Mouse (Mus musculus): ENCODE measurements at regions not wholly inside any gene's neighbourhood (a gene's known extent, or its start where the extent isn't known, plus 50 kb on each side); places are given as distances from the start of the nearest gene placed in this dataset.

DNA sequence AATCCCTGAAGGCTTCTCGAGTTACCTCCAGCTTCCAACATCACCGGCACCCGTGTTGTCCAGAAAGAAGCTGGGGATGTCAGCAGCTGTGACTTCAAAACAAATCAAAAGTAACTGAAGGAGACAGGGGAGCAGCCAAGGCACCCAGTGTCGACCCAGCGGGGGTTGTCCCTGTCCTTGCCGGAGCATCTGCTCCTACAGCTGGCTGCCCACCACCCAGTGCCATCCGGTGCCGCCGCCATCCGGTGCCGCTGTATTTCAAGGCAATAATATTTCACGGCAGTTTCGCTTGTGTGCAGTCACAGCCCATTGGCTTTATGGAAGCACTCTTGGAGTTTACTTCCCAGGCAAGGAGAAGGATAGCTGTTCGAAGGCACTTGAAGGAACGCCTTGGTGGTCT, 150.3 kb upstream of the A530016L24Rik start:
- no peak overlapping the region for H3K9ac ChIP-seq (replicated peaks)
- peaks cover 63% of the 10 kb centered on the region for H3K4me1 ChIP-seq (replicated peaks)
- H3K36me3 ChIP-seq, result no peaks in the 10 kb centered on the region
- no peak overlapping the region for H3K4me3 ChIP-seq (replicated peaks)
- H3K9me3 ChIP-seq, result no peaks in the 10 kb centered on the region
- 87% methylated on average over 15 of the region's 15 CpGs for WGBS
- H3K27ac ChIP-seq, result no peak overlapping the region
- H3K4me2 ChIP-seq (replicated peaks), result no peak overlapping the region
- ATAC-seq, result no peak
- no peaks in the 10 kb centered on the region for H3K27me3 ChIP-seq

DNA sequence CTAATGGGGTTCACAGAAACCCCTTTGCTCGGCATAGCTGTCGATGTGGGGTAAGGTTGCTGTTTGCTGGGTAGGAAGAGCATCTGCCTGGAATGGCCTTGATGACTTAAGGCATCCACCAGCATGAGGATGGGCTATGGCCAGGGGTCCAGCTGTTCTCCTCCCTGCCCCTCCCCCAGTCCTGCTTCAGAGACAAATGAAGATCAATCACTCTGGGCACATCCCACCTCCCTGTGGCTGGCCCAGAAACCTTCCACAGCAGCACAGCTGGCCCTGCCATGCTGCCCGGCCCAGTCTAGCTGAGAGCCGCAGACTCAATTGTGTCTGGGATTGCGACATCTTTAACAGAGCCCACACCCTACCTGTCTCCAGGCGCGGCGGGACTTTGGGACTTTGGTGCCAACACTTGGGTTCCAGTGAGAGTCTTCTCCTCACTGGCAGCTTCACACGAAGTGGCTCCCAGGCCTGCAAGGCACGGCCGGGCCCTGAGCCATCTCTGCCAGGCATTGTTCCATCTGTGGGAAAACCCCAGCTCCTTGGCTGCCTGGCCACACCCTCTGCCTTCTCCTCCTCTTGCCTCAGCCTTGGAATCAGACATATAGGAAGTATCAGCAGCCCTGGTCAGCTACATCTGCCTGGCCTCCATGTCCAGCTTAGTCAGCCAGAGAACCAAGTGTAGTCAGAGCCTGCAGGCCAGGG, 149.6 kb upstream of the A530016L24Rik start:
- 79% methylated on average over 11 of the region's 11 CpGs for WGBS
- no peak overlapping the region for H3K9ac ChIP-seq (replicated peaks)
- no peak overlapping the region for H3K4me2 ChIP-seq (replicated peaks)
- H3K36me3 ChIP-seq, result no peaks in the 10 kb centered on the region
- no peak overlapping the region for H3K4me3 ChIP-seq (replicated peaks)
- no peak for ATAC-seq
- no peaks in the 10 kb centered on the region for H3K9me3 ChIP-seq
- H3K27me3 ChIP-seq, result no peaks in the 10 kb centered on the region
- H3K27ac ChIP-seq, result no peak overlapping the region
- H3K4me1 ChIP-seq (replicated peaks), result peaks cover 63% of the 10 kb centered on the region

DNA sequence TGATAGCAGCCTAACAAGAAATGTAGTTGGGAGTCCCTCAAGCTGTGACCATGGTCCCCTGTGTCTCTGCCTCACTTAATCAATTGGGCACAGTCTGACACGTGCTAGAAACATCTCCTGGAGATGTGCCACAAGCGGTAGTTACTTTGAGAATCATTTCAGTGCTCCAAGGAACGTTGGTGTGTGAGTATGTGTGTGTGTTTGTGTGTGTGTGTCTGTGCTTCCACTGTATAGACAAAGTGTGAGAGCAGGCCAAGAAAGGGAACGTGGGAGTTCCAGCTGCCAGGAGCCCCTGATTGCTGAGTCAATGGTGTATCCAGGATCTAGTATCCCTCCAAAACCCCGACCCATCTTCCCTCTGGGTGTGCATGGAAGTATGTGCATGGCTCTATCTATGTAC, 149.0 kb upstream of the A530016L24Rik start:
- ATAC-seq, result no peak
- Histone ChIP-seq H3K9ac (replicated peaks) (no peak overlapping the region), H3K9me3 (no peaks in the 10 kb centered on the region), H3K4me1 (replicated peaks) (peaks cover 57% of the 10 kb centered on the region), H3K27ac (no peak overlapping the region), H3K4me3 (replicated peaks) (no peak overlapping the region), H3K27me3 (no peaks in the 10 kb centered on the region), H3K36me3 (no peaks in the 10 kb centered on the region), H3K4me2 (replicated peaks) (no peak overlapping the region)
- whole genome bisulfite sequencing, result 73% methylated on average over 5 of the region's 5 CpGs

DNA sequence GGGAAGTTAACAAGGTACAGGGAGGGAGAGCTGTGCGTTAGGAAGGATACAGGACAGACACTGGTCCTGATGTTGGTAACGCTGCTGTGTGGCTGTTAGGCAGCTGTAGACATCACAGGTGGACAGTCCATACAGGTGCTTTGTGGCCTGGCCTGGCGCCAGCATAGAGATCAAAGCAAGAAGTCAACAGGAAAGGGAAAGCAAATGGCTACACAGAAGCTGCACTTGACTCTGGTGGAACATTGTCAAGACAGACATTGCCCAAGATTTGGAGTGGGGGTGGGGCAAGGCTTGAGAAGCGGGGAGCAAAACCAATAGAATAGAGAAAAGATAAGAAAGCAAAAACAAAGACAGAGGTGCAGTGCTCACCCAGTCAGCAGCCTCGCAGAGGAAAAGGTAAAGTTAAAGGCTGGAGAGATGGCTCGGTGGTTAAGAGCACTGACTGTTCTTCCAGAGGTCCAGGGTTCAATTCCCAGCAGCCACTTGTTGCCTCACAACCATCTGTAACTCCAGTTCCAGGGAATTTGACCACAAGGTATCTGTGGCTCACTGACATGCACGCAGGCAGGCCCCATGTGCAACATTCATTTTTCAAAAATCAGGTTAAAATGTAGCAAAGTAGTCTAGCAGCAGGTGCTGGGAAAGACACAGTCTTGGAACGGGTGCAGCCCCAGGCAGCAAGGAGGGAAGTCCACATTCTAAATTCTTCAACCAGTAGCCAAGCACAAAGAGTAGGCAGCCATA, 147.3 kb upstream of the A530016L24Rik start:
- Histone ChIP-seq H3K9ac (replicated peaks) (no peak overlapping the region; the same call in 1 of the 2 replicates), H3K4me3 (replicated peaks) (no peak overlapping the region), H3K9me3 (no peaks in the 10 kb centered on the region), H3K27me3 (no peaks in the 10 kb centered on the region), H3K4me2 (replicated peaks) (no peak overlapping the region), H3K36me3 (no peaks in the 10 kb centered on the region), H3K27ac (no peak overlapping the region), H3K4me1 (replicated peaks) (peaks cover 40% of the 10 kb centered on the region)
- 89% methylated on average over 8 of the region's 8 CpGs for WGBS
- no peak for ATAC-seq

DNA sequence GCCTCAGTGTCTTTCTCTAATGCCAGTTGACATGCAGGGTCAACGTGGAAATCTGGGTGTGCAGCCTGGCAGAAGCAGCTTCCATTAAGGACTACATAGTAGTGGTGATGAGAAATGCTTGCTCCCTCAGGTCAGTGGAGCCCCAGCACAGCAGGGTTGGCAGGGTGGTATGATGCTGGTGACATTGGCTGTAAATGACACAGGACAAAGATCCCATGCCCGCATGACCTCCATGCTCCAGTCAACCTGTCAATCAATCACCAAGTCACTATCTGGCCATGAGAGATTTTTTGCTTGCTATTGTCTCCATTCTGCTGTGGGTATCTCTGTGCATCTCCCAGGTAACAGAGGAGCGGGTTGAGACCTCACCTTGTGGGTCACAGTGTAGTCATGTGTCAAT, 146.2 kb upstream of the A530016L24Rik start:
- Histone ChIP-seq H3K9me3 (no peaks in the 10 kb centered on the region), H3K27ac (no peak overlapping the region), H3K36me3 (no peaks in the 10 kb centered on the region), H3K4me2 (replicated peaks) (no peak overlapping the region), H3K9ac (replicated peaks) (no peak overlapping the region), H3K4me3 (replicated peaks) (no peak overlapping the region), H3K4me1 (replicated peaks) (peaks cover 29% of the 10 kb centered on the region), H3K27me3 (no peaks in the 10 kb centered on the region)
- WGBS, result 87% methylated on average over 3 of the region's 3 CpGs
- ATAC-seq, result no peak

DNA sequence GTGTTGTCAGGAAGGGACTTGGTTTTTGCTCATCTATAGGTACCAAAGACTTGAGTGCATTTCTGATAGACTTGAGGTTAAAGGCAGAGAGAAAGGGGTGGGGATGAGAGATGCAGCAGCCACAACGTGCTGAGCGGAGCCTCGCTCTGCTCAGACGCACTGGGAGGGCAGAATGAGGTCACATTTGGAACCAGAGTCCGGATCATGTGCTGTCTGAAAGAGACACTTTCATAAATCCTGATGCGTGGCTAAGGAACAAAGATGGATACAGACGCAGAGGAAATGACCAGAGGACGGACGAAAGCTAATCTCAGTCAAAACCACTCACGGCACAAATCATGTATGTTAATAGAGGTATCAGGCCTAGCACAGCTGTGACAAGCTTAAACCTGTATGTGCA, 145.0 kb upstream of the A530016L24Rik start:
- Histone ChIP-seq H3K4me3 (replicated peaks) (no peak overlapping the region), H3K27me3 (no peaks in the 10 kb centered on the region), H3K9ac (replicated peaks) (no peak overlapping the region), H3K36me3 (no peaks in the 10 kb centered on the region), H3K4me1 (replicated peaks) (peaks cover 23% of the 10 kb centered on the region), H3K4me2 (replicated peaks) (no peak overlapping the region), H3K27ac (0 out of 2 replicates have a peak overlapping the region, but pooled peaks have one; percentile 6), H3K9me3 (0 out of 2 replicates have a peak, but pooled peaks cover 2% of the 10 kb centered on the region)
- 66% methylated on average over 10 of the region's 10 CpGs for WGBS
- ATAC-seq, result no peak

DNA sequence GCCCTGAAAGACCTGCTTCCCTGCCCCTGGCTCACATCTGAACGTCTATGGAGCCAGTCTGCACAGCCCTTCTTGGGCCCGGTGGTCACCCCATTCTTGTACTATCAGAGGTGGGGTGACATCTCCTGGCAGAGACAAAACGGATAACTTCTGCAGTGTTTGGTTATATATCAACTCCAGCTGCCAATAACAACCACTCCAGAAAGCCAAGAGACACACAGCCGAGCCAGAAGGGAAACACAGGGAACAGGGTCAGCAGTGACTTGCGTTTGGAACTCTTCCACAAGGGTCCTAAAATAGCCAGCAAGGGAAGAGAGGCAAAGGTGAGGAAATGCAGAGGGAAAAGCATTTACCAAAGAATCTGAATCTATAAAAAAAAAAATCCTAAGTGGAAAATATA, 143.5 kb upstream of the A530016L24Rik start:
- H3K4me2 ChIP-seq (replicated peaks), result no peak overlapping the region
- WGBS, result 85% methylated on average over 5 of the region's 5 CpGs

DNA sequence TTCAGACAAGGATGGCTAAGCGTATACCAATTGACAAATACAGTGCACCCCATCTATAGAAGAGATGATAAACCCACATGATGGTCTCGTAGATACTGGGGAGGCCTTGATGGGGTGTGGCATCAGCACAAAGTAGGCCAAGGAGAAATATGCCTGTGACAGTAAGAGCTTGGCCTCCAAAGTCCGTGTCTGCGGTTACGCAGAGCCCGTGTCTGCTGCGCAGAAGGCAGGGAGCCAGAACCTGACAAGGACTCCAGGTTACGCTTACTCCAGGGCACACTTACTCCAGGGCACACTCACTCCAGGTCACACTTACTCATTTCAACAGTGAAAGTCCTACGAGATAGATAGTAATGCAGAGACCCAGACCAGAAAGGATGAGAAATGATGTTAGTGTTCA, 141.1 kb upstream of the A530016L24Rik start:
- H3K4me2 ChIP-seq (replicated peaks), result no peak overlapping the region
- no peak overlapping the region for H3K27ac ChIP-seq
- no peak overlapping the region for H3K4me3 ChIP-seq (replicated peaks)
- no peaks in the 10 kb centered on the region for H3K36me3 ChIP-seq
- H3K9ac ChIP-seq (replicated peaks), result no peak overlapping the region
- H3K27me3 ChIP-seq, result no peaks in the 10 kb centered on the region
- WGBS, result 95% methylated on average over 9 of the region's 9 CpGs
- H3K4me1 ChIP-seq (replicated peaks), result peaks cover 32% of the 10 kb centered on the region
- H3K9me3 ChIP-seq, result 0 out of 2 replicates have a peak, but pooled peaks cover 2% of the 10 kb centered on the region
- ATAC-seq, result no peak

More for the DNA sequence above, 143.5 kb upstream of the A530016L24Rik start:
- Histone ChIP-seq H3K27ac (no peak overlapping the region), H3K4me1 (replicated peaks) (peaks cover 29% of the 10 kb centered on the region), H3K36me3 (no peaks in the 10 kb centered on the region), H3K9me3 (0 out of 2 replicates have a peak, but pooled peaks cover 2% of the 10 kb centered on the region), H3K9ac (replicated peaks) (no peak overlapping the region), H3K27me3 (no peaks in the 10 kb centered on the region), H3K4me3 (replicated peaks) (no peak overlapping the region)
- ATAC-seq, result no peak

DNA sequence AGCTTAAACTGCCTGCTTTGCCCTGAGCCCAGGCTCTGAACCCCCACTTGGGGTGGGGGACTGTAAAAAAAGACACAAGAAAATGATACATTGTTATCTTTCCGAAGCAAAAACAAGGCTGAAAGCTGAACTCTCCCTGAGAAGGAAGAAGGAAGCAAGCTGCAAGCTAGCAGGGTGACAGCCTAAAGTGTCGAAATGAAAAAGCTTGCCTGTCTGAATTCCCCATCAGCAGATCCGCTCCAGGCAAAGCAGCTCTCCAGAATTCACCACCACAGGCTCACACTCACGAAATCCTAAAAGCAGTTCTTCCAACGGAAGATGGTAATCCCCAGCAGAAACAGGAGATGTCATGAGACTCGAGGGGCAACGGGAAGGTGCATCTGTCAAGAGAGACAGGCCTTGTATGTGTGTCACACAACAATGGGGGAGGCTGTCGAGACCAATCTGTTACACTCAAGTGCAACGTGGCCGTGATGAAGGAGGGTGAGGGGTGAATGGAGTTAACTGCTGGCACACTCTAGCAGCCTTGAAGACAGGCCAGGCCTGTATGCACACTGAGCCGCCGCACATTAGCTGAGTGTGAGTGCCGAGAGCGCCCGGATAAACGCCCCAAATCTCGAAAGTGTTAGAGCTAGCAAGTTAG, 139.5 kb upstream of the A530016L24Rik start:
- Histone ChIP-seq H3K4me3 (replicated peaks) (no peak overlapping the region), H3K4me1 (replicated peaks) (peaks cover 18% of the 10 kb centered on the region), H3K27ac (peak overlapping the region; percentile 46), H3K36me3 (no peaks in the 10 kb centered on the region), H3K27me3 (no peaks in the 10 kb centered on the region), H3K9ac (replicated peaks) (no peak overlapping the region), H3K4me2 (replicated peaks) (no peak overlapping the region), H3K9me3 (0 out of 2 replicates have a peak, but pooled peaks cover 2% of the 10 kb centered on the region)
- ATAC-seq, result peak; percentile 56; the same call in 1 of the 2 replicates
- 45% methylated on average over 17 of the region's 17 CpGs for WGBS

DNA sequence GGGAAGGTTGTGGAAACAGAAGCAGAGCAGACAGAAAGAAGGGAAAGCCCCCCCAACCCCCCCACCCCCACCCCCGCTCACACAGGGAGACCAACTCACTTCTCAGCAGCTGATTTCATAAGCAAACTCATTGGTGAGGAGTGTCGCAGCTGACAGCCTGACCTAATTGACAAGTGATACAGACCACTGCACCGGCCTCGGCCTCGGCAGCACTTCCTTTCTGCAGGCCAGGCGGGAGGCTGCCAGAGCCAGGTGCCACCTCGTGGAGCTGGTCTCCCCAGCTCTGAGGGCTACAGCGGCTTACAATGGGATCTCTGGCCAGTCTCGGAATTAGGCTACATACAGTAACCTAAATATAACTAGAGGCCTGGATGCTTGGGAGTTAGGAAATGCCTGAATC, 138.5 kb upstream of the A530016L24Rik start:
- H3K36me3 ChIP-seq, result no peaks in the 10 kb centered on the region
- 0 out of 2 replicates have a peak, but pooled peaks have one; percentile 30 for ATAC-seq
- no peak overlapping the region for H3K4me2 ChIP-seq (replicated peaks)
- WGBS, result 30% methylated on average over 9 of the region's 9 CpGs
- peaks cover 18% of the 10 kb centered on the region for H3K4me1 ChIP-seq (replicated peaks)
- 0 out of 2 replicates have a peak, but pooled peaks cover 2% of the 10 kb centered on the region for H3K9me3 ChIP-seq
- H3K27me3 ChIP-seq, result no peaks in the 10 kb centered on the region
- H3K4me3 ChIP-seq (replicated peaks), result no peak overlapping the region
- no peak overlapping the region for H3K9ac ChIP-seq (replicated peaks)
- peak overlapping the region; percentile 46; the same call in 1 of the 2 replicates for H3K27ac ChIP-seq

DNA sequence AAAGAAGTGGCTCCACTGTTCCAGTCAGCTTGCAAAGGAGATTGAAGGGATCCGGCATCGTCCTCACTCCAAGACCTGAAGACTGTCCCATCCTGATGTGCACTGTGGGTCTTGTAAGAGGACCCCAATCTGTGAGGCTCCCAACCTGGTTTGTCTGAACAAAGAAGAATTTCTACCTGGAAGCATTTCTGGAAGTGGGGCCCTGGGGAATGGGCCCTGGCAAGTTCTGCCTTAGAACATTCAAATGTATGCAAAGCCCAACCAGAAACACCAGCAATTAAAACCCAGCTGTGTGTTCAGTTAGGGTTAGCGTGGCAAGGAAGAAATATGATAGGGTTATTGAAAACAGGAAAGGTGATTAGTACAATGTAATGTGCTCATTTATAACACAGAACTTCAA, 125.9 kb upstream of the A530016L24Rik start:
- 86% methylated on average over 3 of the region's 3 CpGs for WGBS
- no peak for ATAC-seq
- H3K27me3 ChIP-seq, result no peaks in the 10 kb centered on the region

DNA sequence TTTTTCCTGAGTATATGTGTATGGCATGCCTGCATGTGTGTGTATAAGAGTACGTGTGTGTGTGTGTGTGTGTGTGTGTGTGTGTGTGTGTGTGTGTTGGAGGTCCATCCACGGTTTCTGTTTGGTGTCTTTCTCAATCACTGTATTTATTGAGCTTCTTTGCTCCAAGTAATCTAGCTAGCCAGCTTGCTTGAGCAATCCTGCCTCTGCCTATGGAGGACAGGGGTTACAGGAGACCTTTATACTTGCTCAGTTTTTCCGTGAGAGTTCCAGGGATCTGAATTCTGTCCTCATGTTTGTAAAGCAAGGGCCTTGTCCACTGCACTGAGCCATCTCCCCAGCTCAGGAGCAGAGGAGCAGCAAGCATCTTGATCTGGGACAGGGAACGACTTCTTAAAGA, 122.0 kb upstream of the A530016L24Rik start:
- no peak overlapping the region for H3K27ac ChIP-seq
- 0 out of 2 replicates have a peak, but pooled peaks cover 3% of the 10 kb centered on the region for H3K27me3 ChIP-seq
- no peak for ATAC-seq
- peaks cover 21% of the 10 kb centered on the region for H3K4me1 ChIP-seq (replicated peaks)
- no peak overlapping the region for H3K4me2 ChIP-seq (replicated peaks)
- no peak overlapping the region for H3K9ac ChIP-seq (replicated peaks)
- no peaks in the 10 kb centered on the region for H3K9me3 ChIP-seq
- WGBS, result 82% methylated on average over 4 of the region's 4 CpGs
- H3K36me3 ChIP-seq, result no peaks in the 10 kb centered on the region
- H3K4me3 ChIP-seq (replicated peaks), result no peak overlapping the region

More for the DNA sequence above, 125.9 kb upstream of the A530016L24Rik start:
- Histone ChIP-seq H3K27ac (no peak overlapping the region), H3K9me3 (no peaks in the 10 kb centered on the region), H3K4me3 (replicated peaks) (no peak overlapping the region), H3K9ac (replicated peaks) (no peak overlapping the region), H3K4me1 (replicated peaks) (no peaks in the 10 kb centered on the region), H3K36me3 (no peaks in the 10 kb centered on the region), H3K4me2 (replicated peaks) (no peak overlapping the region)

Data from midbrain, embryonic 13.5 days (tissue).